Mouse (Mus musculus): ENCODE measurements around the gene Etl4. TPM values are rescaled to one million over a fixed set of nuclear protein-coding genes. Genes with fewer than 3 reads are reported as not detected.

The Etl4 gene
- polyA plus RNA-seq, 1 experiment from 2014 or later, result 1.5 TPM

DNA sequence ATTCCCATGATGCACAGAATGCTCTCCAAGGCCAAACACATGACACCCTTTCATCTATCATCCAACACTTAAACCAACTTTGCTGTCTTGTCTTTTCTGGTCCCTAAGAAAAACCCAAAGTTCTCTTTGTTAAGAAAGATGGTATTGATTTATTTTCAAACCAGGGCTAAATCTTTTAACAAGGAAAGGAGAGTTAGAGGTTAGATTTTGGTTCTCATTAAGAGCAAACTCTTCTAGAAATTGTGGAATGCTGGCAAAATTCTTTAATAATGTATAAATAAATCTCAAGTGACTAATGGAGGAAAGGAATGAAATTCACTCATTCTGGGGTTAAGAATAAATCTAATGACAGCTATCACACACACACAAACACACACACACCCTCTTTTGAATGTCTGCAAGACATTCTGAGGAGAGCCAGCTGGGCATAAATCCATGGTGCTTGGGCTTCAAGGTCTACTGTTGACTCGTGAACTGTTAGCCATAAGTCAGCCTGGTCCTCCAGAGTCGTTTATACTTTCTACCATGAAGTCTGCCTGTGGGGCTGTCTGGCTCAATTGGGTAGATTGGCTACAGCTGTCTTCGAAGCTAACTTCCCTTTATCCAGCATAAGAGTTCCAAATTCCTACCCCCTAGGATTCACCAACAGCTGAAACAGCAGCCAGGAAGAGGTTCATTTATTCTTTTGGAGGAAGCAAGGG is 544.1 kb downstream of the Etl4 start:
- 44% methylated on average over 3 of the region's 3 CpGs for WGBS (ENCODE audit: insufficient replicate concordance)

DNA sequence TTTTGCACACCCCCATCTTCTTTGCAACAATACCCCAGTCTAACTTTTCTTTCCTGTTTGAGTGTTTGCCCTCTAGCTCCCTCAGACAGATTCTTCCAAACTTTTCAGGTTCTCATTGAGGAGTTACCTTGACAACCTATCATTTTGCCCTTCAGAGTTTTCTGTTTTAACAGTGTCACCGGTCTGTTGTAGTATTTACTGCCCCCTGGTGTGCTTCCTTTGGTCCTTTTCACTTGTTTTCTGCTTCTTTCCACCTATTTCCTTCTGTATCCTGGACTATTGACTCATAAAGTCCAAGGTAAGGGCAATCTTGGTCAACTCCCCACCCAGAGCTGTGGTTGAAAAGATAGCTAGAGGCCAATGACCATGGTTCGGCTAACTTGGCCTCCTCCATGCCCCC is 569.6 kb downstream of the Etl4 start:
- ATAC-seq (no peak), DNase-seq (no peak)
- Histone ChIP-seq H3K4me2 (ENCODE audit: low read depth, low read length) (no peak overlapping the region), H3K36me3 (replicated peaks; ENCODE audit: insufficient read depth, low read length) (no peaks in the 10 kb centered on the region), H3K9ac (replicated peaks) (no peak overlapping the region), H3K9me3 (ENCODE audit: low read length) (no peaks in the 10 kb centered on the region), H3K27ac (ENCODE audit: low read depth) (no peak overlapping the region), H3K4me3 (ENCODE audit: low read depth, low read length) (no peak overlapping the region), H3K27me3 (ENCODE audit: insufficient read depth, low read length) (no peaks in the 10 kb centered on the region), H3K4me1 (ENCODE audit: insufficient read depth) (no peaks in the 10 kb centered on the region)
- WGBS (ENCODE audit: insufficient replicate concordance), result 68% methylated on average over 2 of the region's 2 CpGs
- no peak for TF ChIP-seq CTCF (IDR thresholded peaks at IDR 0.05; ENCODE audit: low read depth)
- no peak for TF ChIP-seq EP300 (IDR thresholded peaks at IDR 0.05; ENCODE audit: low read depth)

More for the DNA sequence above, 544.1 kb downstream of the Etl4 start:
- ATAC-seq, result no peak
- Histone ChIP-seq H3K27ac (ENCODE audit: low read depth) (no peak overlapping the region), H3K4me1 (ENCODE audit: insufficient read depth) (no peaks in the 10 kb centered on the region), H3K9me3 (ENCODE audit: low read length) (no peaks in the 10 kb centered on the region), H3K27me3 (ENCODE audit: insufficient read depth, low read length) (no peaks in the 10 kb centered on the region), H3K4me2 (ENCODE audit: low read depth, low read length) (no peak overlapping the region), H3K4me3 (ENCODE audit: low read depth, low read length) (no peak overlapping the region), H3K36me3 (replicated peaks; ENCODE audit: insufficient read depth, low read length) (no peaks in the 10 kb centered on the region), H3K9ac (replicated peaks) (no peak overlapping the region)
- TF ChIP-seq CTCF (IDR thresholded peaks at IDR 0.05; ENCODE audit: low read depth) (no peak), EP300 (IDR thresholded peaks at IDR 0.05; ENCODE audit: low read depth) (no peak)
- no peak for DNase-seq

DNA sequence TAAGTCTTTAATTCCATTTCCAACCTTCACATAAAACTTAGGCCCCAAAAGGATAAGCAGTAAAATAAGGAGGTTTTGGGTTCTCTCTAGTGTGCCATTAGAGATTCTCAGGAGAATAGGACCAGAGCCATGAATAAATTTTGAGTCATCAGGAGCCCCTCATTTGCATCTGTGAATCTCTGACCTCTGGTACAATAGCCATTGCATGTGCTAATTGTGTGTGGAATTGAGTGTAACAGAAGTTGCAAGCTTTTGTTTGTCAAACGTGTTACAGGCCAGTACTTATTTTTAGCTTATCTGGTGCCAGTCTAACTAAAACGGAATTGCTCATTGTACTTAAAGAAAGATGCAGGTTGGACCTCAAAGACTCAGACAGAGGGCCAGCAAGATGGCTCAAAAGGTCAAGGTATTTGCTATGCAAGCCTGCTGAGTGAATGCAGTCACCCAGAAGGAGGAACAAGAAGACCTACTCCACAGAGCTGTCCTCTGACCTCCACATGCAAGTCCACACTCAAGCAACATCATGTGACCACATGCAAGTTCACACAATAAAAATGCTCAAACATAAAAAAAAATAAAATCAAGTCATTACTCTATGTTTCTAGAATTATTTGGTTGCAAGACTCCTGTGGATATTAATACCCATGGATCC is 576.7 kb downstream of the Etl4 start:
- no peak for ATAC-seq
- TF ChIP-seq EP300 (IDR thresholded peaks at IDR 0.05; ENCODE audit: low read depth) (no peak), CTCF (IDR thresholded peaks at IDR 0.05; ENCODE audit: low read depth) (no peak)
- 28% methylated on average over 2 of the region's 2 CpGs for WGBS (ENCODE audit: insufficient replicate concordance)

DNA sequence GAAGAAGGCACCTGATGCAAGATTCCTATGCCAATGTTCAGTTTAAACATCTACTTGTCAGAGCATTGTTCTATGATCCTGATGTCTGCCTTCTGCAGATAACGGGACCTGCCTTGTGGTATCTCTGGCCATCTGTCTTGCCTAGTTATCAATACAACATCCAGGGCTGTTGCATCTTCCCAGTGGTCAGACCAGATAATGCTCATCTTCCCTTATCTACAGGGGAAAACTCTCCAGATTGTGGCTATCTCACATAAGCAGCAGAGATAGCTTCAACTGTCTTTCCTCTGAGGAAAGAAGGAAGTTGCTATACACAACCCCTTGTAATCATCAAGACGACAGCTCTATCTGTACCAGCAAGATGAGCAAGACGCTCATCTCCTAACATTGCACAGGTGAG is 579.5 kb downstream of the Etl4 start:
- H3K4me3 ChIP-seq (ENCODE audit: low read depth, low read length), result no peak overlapping the region
- WGBS (ENCODE audit: insufficient replicate concordance), result 53% methylated on average over 3 of the region's 3 CpGs
- ATAC-seq (no peak), DNase-seq (no peak)
- H3K4me1 ChIP-seq (ENCODE audit: insufficient read depth), result no peaks in the 10 kb centered on the region
- H3K9me3 ChIP-seq (ENCODE audit: low read length), result no peaks in the 10 kb centered on the region
- no peaks in the 10 kb centered on the region for H3K27me3 ChIP-seq (ENCODE audit: insufficient read depth, low read length)
- H3K27ac ChIP-seq (ENCODE audit: low read depth), result no peak overlapping the region
- TF ChIP-seq EP300 (IDR thresholded peaks at IDR 0.05; ENCODE audit: low read depth), result no peak
- no peak for TF ChIP-seq CTCF (IDR thresholded peaks at IDR 0.05; ENCODE audit: low read depth)
- H3K36me3 ChIP-seq (replicated peaks; ENCODE audit: insufficient read depth, low read length), result no peaks in the 10 kb centered on the region
- no peak overlapping the region for H3K9ac ChIP-seq (replicated peaks)
- H3K4me2 ChIP-seq (ENCODE audit: low read depth, low read length), result no peak overlapping the region

More for the DNA sequence above, 576.7 kb downstream of the Etl4 start:
- no peak overlapping the region for H3K4me2 ChIP-seq (ENCODE audit: low read depth, low read length)
- H3K4me1 ChIP-seq (ENCODE audit: insufficient read depth), result no peaks in the 10 kb centered on the region
- H3K36me3 ChIP-seq (replicated peaks; ENCODE audit: insufficient read depth, low read length), result no peaks in the 10 kb centered on the region
- DNase-seq, result no peak
- no peaks in the 10 kb centered on the region for H3K27me3 ChIP-seq (ENCODE audit: insufficient read depth, low read length)
- H3K4me3 ChIP-seq (ENCODE audit: low read depth, low read length), result no peak overlapping the region
- no peaks in the 10 kb centered on the region for H3K9me3 ChIP-seq (ENCODE audit: low read length)
- no peak overlapping the region for H3K9ac ChIP-seq (replicated peaks)
- H3K27ac ChIP-seq (ENCODE audit: low read depth), result no peak overlapping the region

DNA sequence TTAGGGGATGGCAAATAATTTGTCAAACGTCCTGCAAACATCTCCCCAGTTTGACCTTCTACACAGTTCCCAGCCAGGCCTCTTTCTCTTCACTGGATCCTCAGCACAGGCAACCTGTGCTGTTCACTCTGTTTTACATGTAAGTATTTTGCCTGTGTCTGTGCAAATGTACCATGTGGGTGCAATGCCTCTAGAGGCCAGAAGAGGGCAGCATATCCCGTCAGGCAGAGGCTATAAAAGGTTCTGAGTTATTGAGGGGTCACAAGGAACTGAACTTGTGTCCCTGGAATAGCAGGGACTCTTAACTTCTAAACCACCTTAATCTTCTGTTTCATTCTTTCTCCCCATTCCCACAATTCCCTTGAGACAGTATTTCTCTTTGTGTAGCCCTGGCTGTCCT is 582.5 kb downstream of the Etl4 start:
- Histone ChIP-seq H3K4me2 (ENCODE audit: low read depth, low read length) (no peak overlapping the region), H3K4me3 (ENCODE audit: low read depth, low read length) (no peak overlapping the region), H3K27ac (ENCODE audit: low read depth) (no peak overlapping the region), H3K36me3 (replicated peaks; ENCODE audit: insufficient read depth, low read length) (no peaks in the 10 kb centered on the region), H3K4me1 (ENCODE audit: insufficient read depth) (no peaks in the 10 kb centered on the region), H3K27me3 (ENCODE audit: insufficient read depth, low read length) (no peaks in the 10 kb centered on the region), H3K9me3 (ENCODE audit: low read length) (no peaks in the 10 kb centered on the region), H3K9ac (replicated peaks) (no peak overlapping the region)
- no peak for ATAC-seq
- 27% methylated on average over 2 of the region's 2 CpGs for WGBS (ENCODE audit: insufficient replicate concordance)
- no peak for DNase-seq
- TF ChIP-seq CTCF (IDR thresholded peaks at IDR 0.05; ENCODE audit: low read depth), result peak; percentile 59
- no peak for TF ChIP-seq EP300 (IDR thresholded peaks at IDR 0.05; ENCODE audit: low read depth)

DNA sequence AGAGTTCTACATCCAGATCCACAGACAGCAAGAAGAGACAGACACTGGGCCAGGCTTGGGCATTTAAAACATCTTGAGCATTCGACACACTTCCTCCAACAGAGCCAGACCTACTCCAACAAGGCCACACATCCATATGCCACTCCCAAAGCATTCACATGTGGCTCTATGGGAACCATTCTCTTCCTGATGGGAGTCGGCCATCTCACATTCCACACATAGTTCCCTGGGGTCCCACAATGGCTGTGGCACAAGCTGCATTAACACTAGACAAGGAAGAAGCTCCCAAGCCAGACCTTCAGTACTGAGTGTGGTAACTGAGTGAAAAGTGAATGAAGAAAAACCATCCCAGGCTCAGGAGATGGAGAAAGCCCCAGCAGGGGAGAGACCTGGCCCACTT is 584.2 kb downstream of the Etl4 start:
- no peak overlapping the region for H3K9ac ChIP-seq (replicated peaks)
- H3K27me3 ChIP-seq (ENCODE audit: insufficient read depth, low read length), result no peaks in the 10 kb centered on the region
- no peak overlapping the region for H3K4me2 ChIP-seq (ENCODE audit: low read depth, low read length)
- H3K36me3 ChIP-seq (replicated peaks; ENCODE audit: insufficient read depth, low read length), result no peaks in the 10 kb centered on the region
- no peak for TF ChIP-seq CTCF (IDR thresholded peaks at IDR 0.05; ENCODE audit: low read depth)
- no peaks in the 10 kb centered on the region for H3K4me1 ChIP-seq (ENCODE audit: insufficient read depth)
- no peaks in the 10 kb centered on the region for H3K9me3 ChIP-seq (ENCODE audit: low read length)
- DNase-seq (no peak), ATAC-seq (no peak)
- H3K4me3 ChIP-seq (ENCODE audit: low read depth, low read length), result no peak overlapping the region
- no peak overlapping the region for H3K27ac ChIP-seq (ENCODE audit: low read depth)
- WGBS (ENCODE audit: insufficient replicate concordance), result 74% methylated on average over 2 of the region's 2 CpGs

Measured in liver, postnatal 0 days (tissue).